Mouse (Mus musculus) monocyte, adult 2 months (primary cell): Measurements from ENCODE around the gene Dapl1.

Experiments
- DNase-seq, 2 experiments: peaks; one replicate each; pipeline ENCODE4 v3.0.0; 2022; ENCODE audit warnings: low spot score in 2 of 2, low read depth in 1 of 2

The Dapl1 gene

DNA sequence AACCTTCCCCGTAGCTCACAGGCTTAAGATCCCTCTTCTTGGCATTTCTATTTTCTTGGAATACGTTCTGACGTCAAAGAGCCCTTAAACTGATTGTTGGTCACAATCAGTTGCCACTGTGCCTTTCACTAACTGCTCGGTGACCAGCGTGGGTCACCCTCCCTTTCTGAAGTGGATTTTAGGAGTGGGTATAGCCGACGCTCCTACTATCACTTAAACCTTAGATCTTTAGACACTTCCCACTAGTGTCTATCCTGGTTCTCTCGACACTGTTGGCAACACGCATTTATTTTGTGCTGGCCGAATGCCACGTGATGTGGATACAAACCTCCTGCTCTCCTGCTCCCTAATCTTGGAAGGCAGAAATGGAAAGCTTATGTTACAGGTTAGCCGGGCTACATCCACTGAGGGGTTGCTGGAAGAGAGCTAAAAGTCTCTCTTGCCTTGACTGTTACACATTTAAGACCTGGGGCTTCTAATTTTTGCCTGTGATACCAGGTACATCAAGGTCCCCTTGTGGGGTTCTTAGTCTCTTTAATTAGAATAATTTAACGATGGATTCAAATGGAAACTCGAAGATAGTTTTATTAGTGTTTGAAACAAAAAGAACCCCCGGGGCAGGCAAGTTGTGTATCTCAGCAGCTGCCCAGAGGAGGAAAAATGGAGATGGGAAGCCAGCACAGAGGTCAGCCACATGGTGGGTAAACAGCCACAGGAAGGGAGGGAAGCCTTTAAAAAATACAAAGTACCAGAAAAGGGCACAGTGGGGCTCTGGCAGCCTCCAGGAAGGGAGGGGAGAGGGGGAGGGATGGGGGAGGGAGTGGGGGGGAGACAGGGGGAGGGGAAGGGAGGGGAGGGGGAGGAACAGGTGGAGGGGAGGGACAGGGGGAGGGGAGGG is 13.2 kb upstream of the Dapl1 start:
- no peak for DNase-seq

DNA sequence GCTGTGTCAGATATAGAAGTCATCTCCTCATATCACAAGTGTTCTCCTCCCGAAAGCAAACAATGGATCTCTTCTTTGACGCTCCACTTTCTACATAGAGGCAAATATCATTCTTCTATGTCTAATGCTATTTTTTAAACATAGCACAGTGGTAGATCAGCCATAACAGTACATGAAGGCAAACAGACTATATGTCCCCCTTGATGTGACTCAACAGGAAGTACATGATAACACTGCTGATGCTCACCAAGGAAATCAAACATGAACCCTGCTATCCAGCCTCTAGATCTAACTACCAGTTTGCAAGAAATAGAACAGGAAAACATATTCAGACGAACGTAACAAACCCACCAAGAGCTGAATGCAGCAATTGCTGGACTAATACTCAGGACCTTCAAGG is 10.1 kb upstream of the Dapl1 start:
- no peak for DNase-seq

DNA sequence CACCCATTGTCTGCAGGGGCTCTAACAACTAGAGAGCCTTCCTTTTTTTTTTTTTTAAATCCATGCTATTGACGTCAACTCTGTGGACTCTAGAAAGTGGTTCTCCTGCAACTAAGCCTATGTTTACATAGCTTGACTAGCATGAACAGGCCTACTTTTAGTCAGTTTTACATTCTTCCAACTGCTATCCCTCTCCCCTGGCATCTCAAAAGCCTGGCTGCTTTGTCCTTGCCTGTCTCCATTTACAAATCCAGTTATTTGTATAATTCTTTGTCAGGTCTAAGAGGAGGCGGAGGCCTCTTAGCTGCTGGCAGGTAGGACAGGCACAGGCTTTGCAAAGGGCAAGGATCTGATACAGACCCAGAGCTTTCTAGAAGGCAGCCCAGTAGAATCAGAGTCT is 627 bp downstream of the Dapl1 start:
- DNase-seq: no peak

DNA sequence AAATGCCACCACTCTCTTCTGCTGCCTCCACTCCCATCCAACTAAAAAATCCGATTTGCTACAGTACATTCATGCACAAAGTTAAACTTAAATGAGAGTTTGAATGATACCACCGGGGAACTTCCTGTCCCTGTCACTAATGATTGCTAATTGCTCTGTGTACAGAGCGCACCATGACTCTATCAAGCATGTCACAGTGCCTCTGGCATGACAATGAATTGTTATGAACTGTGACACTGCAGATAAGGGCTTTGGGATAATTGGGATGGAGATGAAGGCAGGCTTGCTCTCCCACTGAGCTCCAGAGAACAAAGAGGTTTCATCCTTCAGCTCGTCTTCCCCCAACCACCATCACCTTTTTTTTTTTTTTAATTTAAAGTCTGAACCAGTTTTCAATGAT is 1.2 kb downstream of the Dapl1 start:
- DNase-seq: no peak

DNA sequence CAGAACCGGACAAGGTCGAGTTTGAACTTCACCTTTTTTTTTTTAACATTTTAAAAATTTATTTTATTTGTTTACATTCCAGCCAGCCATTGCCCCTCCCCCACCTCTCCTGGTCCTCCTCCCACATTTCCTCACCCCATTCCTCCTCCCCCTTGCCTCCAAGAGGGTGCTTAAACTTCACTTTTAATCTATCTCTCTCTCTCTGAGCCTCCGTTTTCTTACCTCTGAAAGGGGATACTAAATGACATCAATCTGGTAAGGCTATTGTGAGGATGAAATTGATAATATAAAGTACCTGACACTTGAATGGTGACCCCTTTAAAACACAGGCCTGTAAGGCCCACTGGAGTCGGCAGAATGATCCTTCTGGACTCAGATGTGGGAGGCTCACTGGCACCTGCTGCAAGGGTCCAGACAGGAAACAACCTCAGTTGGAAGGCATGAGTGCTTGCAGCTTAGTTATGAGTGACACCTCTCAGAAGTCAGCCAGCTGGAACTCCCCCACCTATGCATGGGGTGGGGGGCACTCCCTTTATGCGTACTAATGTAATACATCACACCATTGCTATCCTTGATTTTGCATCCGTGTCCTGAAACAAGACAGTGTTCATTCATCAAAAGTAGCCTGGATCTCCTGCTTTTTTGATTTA is 1.9 kb downstream of the Dapl1 start:
- no peak for DNase-seq

DNA sequence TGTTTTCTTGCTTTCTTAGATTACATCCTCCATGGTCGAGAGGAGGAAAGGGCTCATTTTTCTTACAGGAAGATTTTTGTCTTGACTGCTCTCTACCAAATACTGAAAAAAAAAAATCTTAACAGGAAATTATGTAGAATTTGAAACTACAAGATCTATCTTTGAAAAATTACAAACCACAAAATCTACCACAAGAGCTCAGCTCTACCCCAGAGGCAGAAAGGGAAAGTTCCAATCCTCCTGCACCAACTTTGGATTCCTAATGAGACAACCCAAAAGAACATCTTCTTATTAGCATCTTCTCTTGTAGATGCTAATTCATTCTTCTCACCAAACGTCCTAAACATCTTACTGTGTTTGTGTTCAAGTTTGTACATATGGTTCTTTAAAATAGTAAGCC is 3.8 kb downstream of the Dapl1 start:
- no peak for DNase-seq

DNA sequence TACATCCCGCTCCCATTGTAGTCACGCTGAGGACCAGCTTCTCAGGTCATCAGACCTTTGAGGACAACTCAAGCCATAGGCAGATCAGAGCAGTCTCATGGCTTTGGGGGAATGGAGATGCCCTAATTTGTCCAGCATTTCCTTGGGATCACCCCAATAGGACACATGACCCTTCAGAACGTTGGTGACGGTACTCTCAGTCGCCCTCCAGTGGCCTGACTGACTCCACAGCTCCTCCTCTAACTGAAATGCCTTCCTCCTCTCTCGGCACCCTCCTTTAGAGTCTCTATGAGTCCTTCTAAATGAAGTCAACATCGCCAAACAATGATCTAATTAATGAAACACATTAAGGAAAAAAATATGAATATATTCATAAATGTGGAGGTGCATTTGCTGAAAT is 5.9 kb downstream of the Dapl1 start:
- no peak for DNase-seq

DNA sequence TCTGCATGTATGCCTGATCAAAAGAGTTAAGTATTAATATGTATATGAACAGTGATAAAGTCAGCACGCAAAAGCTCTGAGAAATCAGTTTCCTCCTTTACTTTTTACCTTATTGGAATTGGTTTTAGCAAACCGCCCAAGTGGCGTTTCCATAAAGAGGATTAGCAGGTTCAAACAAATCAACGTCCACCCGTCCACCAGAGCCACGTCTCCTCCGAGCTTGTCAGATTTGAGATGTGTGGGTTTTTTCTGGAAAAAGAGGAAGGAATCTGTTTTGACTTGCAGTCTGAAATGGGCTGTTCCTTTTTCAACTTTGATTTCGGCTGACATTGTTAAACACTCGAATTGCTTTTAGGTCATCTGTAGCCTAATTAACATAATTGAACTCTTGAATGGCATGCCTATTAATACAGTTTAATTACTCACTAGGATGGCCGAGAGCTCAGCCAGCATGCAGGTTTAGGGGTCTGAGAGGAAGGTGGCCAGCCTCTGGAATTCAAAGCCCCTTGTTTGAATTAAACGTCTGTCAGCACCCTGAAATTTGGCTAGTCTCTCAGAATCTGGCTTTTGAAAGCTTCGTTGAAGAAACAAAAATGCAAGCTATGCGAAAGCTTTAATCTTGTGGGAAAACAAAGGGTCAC is 9.1 kb downstream of the Dapl1 start:
- DNase-seq: no peak

DNA sequence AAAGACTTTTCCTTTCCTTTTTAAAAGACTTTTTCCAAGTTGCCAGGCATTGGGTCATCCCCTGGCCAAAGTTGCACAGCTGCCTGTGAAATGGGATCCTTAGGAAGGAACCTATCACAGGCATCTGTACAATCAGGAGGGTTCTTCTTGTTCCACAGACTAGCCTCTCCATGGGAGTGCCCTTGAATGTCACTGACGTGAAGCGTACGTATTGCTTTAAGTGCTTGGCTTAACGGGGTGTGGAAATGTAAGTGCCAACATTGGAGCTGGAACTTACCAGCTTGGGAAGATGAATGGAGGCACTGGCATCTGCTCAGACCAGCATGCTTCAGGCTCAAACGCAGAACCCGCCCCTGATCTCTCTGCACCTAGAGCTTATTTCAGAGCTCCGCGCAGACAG is 14.7 kb downstream of the Dapl1 start:
- no peak for DNase-seq

DNA sequence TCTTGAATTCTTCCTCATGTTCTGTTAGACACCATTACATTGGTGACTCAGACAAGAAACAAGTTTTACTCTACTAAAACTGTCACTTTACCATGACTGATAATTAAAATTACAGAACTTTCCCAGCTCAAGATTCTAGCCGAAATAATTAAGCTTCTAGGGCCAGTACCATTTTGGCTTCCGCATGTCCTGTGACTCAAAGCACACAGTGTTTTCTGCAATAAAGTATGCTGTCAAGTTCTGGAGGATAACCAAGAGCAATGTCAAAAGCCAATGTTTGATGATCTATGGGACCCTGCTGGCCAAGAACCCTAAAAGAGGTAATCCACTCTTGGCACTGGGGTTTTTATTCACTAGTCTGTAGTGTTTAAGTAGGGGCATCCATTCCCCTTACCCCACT is 15.3 kb downstream of the Dapl1 start:
- no peak for DNase-seq

DNA sequence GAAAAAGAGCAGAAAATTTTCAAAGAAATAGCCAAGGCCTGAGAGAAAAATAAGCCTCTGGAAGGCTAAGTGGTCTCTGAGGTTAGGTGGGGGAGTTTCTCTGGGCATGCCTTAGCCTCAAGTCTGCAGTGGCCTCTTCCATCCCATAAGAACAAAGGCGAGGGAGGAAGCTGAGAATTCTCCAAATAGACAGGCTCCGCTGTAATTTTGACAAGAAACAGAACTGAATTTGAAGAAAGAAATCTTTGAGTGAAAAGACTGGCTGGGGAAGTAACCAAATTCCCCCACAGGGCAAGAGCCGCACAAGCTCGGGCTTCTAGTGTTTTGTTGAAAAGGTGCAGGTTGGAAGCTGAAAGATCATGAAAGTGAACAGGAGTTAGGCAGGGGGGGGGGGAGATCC is 24.6 kb downstream of the Dapl1 start:
- no peak for DNase-seq

DNA sequence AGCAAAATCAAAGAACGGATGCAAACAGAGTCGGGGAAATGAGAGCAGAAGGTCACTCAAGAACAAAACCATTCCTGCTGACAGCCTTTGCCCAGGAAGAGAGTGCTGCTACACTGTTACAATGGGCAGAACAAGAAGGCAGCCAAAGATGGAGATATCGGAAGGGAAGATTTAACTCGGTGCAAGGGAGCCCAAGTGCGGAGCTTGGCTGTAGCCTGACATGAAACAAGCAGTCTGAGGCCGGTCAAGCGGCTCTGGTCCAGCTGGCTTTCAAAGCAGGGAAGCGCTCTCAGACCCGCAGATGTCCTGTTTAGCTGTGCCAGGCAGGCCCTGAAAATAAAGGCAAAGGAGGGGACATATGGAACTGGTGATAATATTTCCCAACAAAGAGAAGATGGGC is 26.0 kb downstream of the Dapl1 start:
- no peak for DNase-seq

DNA sequence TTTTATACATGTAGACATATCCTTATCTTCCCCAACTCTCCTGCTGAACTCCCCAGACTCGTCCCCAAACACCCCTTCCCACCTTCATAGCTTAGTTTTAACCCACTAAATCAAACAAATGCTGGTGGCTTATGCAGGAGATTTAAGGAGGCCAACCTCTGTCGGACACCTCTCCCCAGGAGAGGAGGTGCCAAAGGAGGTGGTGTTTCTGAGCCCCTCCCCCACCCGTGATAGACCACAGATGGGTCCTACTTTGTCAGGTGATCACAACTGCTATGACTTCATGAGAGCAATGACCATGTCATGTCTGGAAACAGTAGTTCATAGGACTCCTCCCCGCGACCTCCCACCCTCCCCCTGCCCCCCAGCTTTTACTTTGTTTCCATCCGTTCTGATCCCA is 26.4 kb downstream of the Dapl1 start:
- DNase-seq: no peak

DNA sequence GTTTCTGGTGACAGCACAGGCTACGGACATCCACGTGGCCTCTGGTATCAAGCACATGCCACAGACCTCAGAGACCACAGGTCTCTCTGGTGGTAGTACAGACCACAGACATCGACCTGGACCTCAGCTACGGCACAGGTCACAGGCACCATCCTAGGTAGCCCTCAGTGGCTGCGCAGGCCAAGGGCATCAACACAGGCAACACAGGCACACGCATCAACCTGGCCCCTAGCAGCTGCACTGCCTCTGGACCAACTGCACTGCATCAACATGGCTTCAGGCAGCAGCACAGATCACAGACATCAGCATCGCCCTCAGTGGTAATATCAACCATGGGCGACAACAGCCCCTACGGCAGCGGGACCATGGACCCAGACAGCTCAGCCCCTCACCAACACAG is 36.2 kb downstream of the Dapl1 start:
- no peak for DNase-seq

DNA sequence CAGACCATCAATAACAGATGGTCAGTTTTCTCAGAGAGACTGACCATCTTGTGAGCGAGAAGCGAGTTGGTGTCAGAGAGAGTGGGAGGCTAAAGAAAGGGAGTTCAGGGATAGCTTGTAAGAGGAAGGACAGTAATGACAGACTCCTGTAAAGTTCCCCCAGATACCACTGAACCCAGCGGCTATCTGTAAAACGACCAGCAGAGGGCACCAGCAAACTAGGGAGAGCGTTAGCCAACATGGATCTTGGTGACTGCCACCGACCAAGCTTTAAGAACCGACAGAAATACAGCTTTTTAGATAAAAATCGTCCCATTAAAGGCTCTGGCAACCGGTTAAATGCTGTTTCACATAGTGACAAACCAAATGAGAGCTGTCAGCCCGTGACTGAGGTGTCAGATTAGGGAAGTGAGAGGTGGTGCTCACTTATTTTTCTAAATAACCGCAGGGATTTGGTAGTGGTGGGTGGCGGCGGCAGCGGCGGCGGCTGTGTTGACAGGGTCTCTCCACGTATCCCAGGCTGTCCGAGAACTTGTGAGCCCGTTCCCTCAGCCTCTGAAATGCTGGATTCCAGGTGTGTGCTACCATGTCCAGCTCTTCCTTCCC is 37.7 kb downstream of the Dapl1 start:
- peak; percentile 3 to 36 for DNase-seq

DNA sequence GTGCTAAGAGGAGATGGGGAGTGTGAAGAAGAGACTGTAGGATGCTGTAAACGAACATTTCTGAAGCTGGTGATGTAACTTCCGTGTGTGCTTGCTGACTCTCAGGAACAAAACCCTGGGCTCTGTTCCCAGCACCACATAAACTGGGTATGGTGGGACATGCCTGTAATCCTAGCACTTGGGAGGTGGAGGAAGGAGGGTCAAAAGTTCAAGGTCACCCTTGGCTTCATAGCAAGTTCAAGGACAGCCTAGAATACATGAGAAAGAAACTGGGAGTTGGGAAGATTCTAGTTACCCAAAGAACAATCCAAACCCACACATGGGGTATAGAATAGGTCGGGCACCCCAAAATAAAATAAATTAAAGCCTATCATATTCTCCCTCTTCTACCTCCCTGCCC is 39.1 kb downstream of the Dapl1 start:
- no peak for DNase-seq

DNA sequence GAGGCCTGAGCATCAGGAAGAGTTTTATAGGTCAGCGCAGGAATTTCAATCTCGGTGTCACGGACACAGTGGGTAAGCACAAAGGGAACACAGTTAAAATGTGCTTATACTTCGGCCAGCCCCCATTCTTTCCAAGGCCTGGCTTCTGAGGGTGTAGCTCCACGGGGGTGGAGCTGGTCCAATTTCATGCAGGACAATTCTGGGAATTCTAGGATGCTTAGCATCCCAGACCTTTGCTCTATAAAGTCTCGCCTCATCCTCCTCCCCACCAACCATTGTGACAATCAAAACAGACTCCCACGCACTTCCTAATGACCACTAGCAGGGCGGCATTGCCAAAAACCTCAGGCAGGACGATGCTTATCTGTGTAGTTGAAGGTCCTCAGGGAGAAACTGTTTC is 42.4 kb downstream of the Dapl1 start:
- no peak for DNase-seq

DNA sequence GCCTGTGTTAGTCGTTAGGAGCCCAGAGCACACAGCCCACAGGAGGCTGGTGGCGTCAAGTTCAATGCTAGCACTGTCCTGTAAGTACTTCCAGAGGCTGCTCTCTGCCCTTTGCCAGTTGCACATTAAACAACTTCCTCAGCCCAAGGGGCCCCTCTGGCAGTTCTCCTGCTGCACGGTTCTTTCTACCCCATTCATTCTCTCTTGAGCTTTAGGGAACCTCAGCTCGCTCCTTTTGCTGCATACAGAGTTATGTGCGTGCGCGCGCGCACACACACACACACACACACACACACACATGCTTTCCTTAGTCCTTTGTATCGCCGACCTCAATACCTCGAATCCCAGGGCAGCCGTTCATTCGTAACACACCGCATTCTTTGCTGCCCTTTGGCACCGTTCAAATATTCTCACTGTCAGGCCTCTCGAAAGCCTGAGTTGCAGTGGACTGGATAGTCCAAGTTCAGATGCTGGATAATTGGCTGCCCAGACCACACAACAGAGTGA is 45.2 kb downstream of the Dapl1 start:
- DNase-seq: no peak

DNA sequence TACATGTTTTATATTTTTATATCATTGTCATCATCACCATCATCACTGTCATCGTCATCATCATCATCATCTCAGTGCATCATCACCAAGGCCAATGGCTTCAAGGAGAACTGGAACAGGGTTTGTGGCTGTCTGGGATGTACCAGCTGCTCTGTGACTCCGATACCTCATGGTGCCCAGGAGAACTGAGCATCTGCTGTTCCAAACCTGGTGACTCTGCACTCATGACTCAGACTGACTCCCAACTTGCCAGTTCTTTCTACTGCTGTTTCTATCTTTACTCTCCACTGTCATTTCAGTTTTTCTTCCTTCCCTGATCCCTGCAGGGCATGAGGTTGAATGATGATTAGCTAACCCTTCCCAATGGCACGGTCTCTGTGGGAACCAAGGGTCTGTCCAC is 46.4 kb downstream of the Dapl1 start:
- DNase-seq: no peak

DNA sequence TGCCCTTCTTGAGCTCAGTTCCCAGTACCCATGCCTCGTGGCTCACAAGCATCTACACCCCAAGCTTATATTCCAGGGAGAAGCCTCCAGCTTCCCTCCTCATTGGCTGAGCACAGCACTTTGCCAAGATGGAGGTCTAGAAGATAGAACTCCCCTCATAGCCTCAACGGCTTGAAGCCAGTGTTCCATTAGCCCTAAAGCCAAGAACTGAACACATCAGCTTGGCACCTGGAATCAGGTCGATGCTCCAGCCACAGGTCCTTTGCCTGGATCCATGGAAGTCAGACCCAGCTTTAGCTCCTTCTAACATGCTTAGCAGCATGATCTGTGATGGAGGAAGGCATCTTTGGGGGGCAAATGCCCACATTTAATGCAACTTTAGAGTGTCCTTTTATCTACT is 48.5 kb downstream of the Dapl1 start:
- DNase-seq: no peak

DNA sequence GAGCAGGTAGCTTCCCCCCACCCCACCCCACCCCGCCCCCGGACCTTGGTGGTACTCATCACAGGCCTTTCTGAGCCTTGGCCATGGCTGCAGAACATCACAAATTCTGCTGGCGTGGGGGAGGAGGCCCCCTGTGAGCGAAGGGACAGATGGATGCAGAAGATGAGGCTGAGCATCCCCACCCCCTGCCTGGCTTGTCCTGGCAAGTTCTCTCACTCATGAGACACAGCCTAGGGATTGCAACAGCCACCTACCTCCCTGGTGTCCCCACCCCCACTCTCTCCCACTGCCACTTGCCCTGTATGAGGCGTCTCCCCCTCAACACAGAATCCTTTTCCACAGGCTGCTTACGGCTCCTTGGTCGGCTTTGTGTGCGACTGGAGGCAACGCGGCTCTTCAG is 49.1 kb downstream of the Dapl1 start:
- DNase-seq: no peak
